ENCODE assay signal across 8 mouse cellular contexts in genomic region chr1:72284539-72284938, GRCm38 (mm10). TPM values are rescaled to one million over a fixed set of nuclear protein-coding genes. Genes with fewer than 3 reads are reported as not detected.
DNase-seq lines count a peak whose midpoint lies in the region; ATAC-seq and TF ChIP-seq lines count a peak whose summit lies in the region.

No protein-coding gene starts in this region.

- no peak for TF ChIP-seq CTCF in left cerebral cortex, adult 2 months (IDR thresholded peaks at IDR 0.05)
- no peak for TF ChIP-seq CTCF in hindbrain, postnatal 0 days (IDR thresholded peaks at IDR 0.05; ENCODE audit: low read depth)

- no peaks in the 10 kb centered on the region for H3K27me3 ChIP-seq in embryonic facial prominence, embryonic 14.5 days (replicated peaks; ENCODE audit: control insufficient read depth, insufficient read depth, low read length)
- H3K27me3 ChIP-seq in hindbrain, postnatal 0 days (ENCODE audit: insufficient read depth, low read length) = no peaks in the 10 kb centered on the region
- H3K27me3 ChIP-seq in myocyte (ENCODE audit: control insufficient read depth, insufficient read depth, insufficient read length) = no peaks in the 10 kb centered on the region

- H3K4me1 ChIP-seq in embryonic facial prominence, embryonic 14.5 days (ENCODE audit: control insufficient read depth, insufficient read depth, low read length) = no peaks in the 10 kb centered on the region
- H3K4me1 ChIP-seq in hindbrain, postnatal 0 days (ENCODE audit: insufficient read depth, low read length) = peaks cover 12% of the 10 kb centered on the region

- TF ChIP-seq POLR2A in myocyte (IDR thresholded peaks at IDR 0.05; ENCODE audit: insufficient read length, low read depth) = no peak

- peak overlapping the region; percentile 81 for H3K4me2 ChIP-seq in embryonic facial prominence, embryonic 14.5 days (ENCODE audit: low read depth, low read length)
- peak overlapping the region; percentile 98 for H3K4me2 ChIP-seq in hindbrain, postnatal 0 days (ENCODE audit: low read depth, low read length)
- peak overlapping the region; percentile 76 for H3K4me2 ChIP-seq in myocyte (ENCODE audit: low read depth)

- H3K27ac ChIP-seq in left cerebral cortex, adult 2 months = peak overlapping the region; percentile 75
- H3K27ac ChIP-seq in embryonic facial prominence, embryonic 14.5 days (replicated peaks; ENCODE audit: low read depth, low read length) = no peak overlapping the region
- H3K27ac ChIP-seq in hindbrain, postnatal 0 days = peak overlapping the region; percentile 74

- no peaks in the 10 kb centered on the region for H3K9me3 ChIP-seq in embryonic facial prominence, embryonic 14.5 days (ENCODE audit: control insufficient read depth, low read length)
- H3K9me3 ChIP-seq in hindbrain, postnatal 0 days (ENCODE audit: low read length) = no peaks in the 10 kb centered on the region

- H3K36me3 ChIP-seq in embryonic facial prominence, embryonic 14.5 days (ENCODE audit: control insufficient read depth, insufficient read depth, low read length) = no peaks in the 10 kb centered on the region
- no peaks in the 10 kb centered on the region for H3K36me3 ChIP-seq in hindbrain, postnatal 0 days (ENCODE audit: insufficient read depth, low read length)
- H3K36me3 ChIP-seq in myocyte (ENCODE audit: control insufficient read depth, insufficient read depth) = no peaks in the 10 kb centered on the region

- peak overlapping the region; percentile 69 for H3K4me3 ChIP-seq in left cerebral cortex, adult 2 months
- H3K4me3 ChIP-seq in embryonic facial prominence, embryonic 14.5 days (ENCODE audit: low read depth, low read length) = peak overlapping the region; percentile 69
- H3K4me3 ChIP-seq in hindbrain, postnatal 0 days (ENCODE audit: low read length) = peak overlapping the region; percentile 57
- peak overlapping the region; percentile 32 for H3K4me3 ChIP-seq in myocyte

- H3K9ac ChIP-seq in embryonic facial prominence, embryonic 14.5 days (ENCODE audit: low read depth, low read length) = peak overlapping the region; percentile 43
- peak overlapping the region; percentile 65 for H3K9ac ChIP-seq in hindbrain, postnatal 0 days (replicated peaks; ENCODE audit: low read length)

- WGBS in embryonic facial prominence, embryonic 14.5 days = 6% methylated on average over 5 of the region's 5 CpGs
- WGBS in hindbrain, postnatal 0 days = 2% methylated on average over 5 of the region's 5 CpGs

- no peak overlapping the region for H3ac ChIP-seq in myocyte (ENCODE audit: control insufficient read depth, insufficient read length)

- intact Hi-C loops in left cerebral cortex, adult 2 months (cut with DNase I) = loop anchor here (1.0 kb wide), 1 partner anchor 23 kb away; the partner anchor contains the start of gene Xrcc5

- no peaks in the 10 kb centered on the region for H3K79me2 ChIP-seq in myocyte (ENCODE audit: control insufficient read depth, insufficient read depth)

- ATAC-seq in embryonic facial prominence, embryonic 14.5 days (ENCODE audit: low read depth) = peak; percentile 54
- peak; percentile 71 for ATAC-seq in hindbrain, postnatal 0 days

- peak in 1 of 2 experiments; percentile 17 for DNase-seq in left cerebral cortex, adult 2 months (ENCODE audit: extremely low spot score in 1 of 2, low spot score in 2 of 2)
- DNase-seq in left cerebral cortex, adult 11 months (ENCODE audit: low spot score) = no peak
- DNase-seq in embryonic facial prominence, embryonic 14.5 days (ENCODE audit: low spot score) = no peak
- DNase-seq in hindbrain, postnatal 0 days (ENCODE audit: low spot score) = peak; percentile 43
- no peak for DNase-seq in gastrocnemius, postnatal 25 days
- no peak for DNase-seq in urinary bladder, postnatal 14 days (ENCODE audit: low spot score)
- no peak for DNase-seq in left cerebral cortex, adult 8-10 months (ENCODE audit: low spot score in 2 of 2)

TF ChIP-seq in myocyte, 11 proteins besides CTCF, POLR2A, EP300 and RAD21:
- no peak for TF ChIP-seq MAX (IDR thresholded peaks at IDR 0.05; ENCODE audit: low read depth)
- no peak for TF ChIP-seq E2F4 (IDR thresholded peaks at IDR 0.05; ENCODE audit: insufficient read depth)
- no peak for TF ChIP-seq MYOG (IDR thresholded peaks at IDR 0.05; ENCODE audit: control insufficient read depth in 1 of 3, insufficient read depth in 1 of 3, insufficient read length in 2 of 3, low read depth in 2 of 3)
- no peak for TF ChIP-seq POLR2AphosphoS2 (IDR thresholded peaks at IDR 0.05; ENCODE audit: insufficient read length, low read depth)
- no peak for TF ChIP-seq MYOD1 (IDR thresholded peaks at IDR 0.05; ENCODE audit: control insufficient read depth in 1 of 3, insufficient read length in 2 of 3, low read depth in 2 of 3)
- no peak for TF ChIP-seq SRF (IDR thresholded peaks at IDR 0.05; ENCODE audit: control insufficient read depth, insufficient read length, low read depth)
- TF ChIP-seq USF1 (IDR thresholded peaks at IDR 0.05; ENCODE audit: low read depth) = no peak
- no peak for TF ChIP-seq REST (IDR thresholded peaks at IDR 0.05; ENCODE audit: insufficient read depth, insufficient read length)
- TF ChIP-seq TCF12 (IDR thresholded peaks at IDR 0.05; ENCODE audit: insufficient read depth, poor library complexity, severe bottlenecking) = no peak

RNA-seq across cellular contexts. Expression of gene Tmem169, which starts 0.4 kb away (rescaled TPM):
- total RNA-seq in left cerebral cortex, adult 2 months (2021) = 10 to 100 TPM; 17.7 to 19.4 TPM
- 4.0 and 4.1 TPM in 2 replicates for polyA plus RNA-seq in embryonic facial prominence, embryonic 14.5 days (2014; fragmentation: Nextera tagmentation; extraction: Ambion mirVana)
- 25.3 and 37.2 TPM in 2 replicates for total RNA-seq in hindbrain, postnatal 0 days (2014; rRNA removed)
- polyA plus RNA-seq in hindbrain, postnatal 0 days (2015; fragmentation: Nextera tagmentation; extraction: Ambion mirVana) = 32.7 and 37.0 TPM in 2 replicates
- 0.41 TPM for polyA plus RNA-seq in myocyte (2012; fragmentation: generic; extraction: Trizol)
- not detected for total RNA-seq in gastrocnemius, postnatal 25 days (2021)
- 10 to 100 TPM; 13.4 to 16.3 (median 14.8) TPM for total RNA-seq in left cerebral cortex, adult 8-10 months (2022)

RNA-seq across cellular contexts. Expression of gene Pecr, which starts 0.4 kb away (rescaled TPM):
- total RNA-seq in left cerebral cortex, adult 2 months (2021) = 1 to 10 TPM; 4.8 to 5.6 TPM
- 30.4 and 31.4 TPM in 2 replicates for polyA plus RNA-seq in embryonic facial prominence, embryonic 14.5 days (2014; fragmentation: Nextera tagmentation; extraction: Ambion mirVana)
- total RNA-seq in hindbrain, postnatal 0 days (2014; rRNA removed) = 1.8 and 3.8 TPM in 2 replicates
- 13.5 and 14.4 TPM in 2 replicates for polyA plus RNA-seq in hindbrain, postnatal 0 days (2015; fragmentation: Nextera tagmentation; extraction: Ambion mirVana)
- polyA plus RNA-seq in myocyte (2012; fragmentation: generic; extraction: Trizol) = 13.7 TPM
- total RNA-seq in gastrocnemius, postnatal 25 days (2021) = 10 to 100 TPM; 19.1 to 20.7 TPM
- 1 to 10 TPM; 6.0 to 9.5 (median 6.2) TPM for total RNA-seq in left cerebral cortex, adult 8-10 months (2022)

RNA-seq across cellular contexts. Expression of gene Xrcc5, which starts 22.7 kb away (rescaled TPM):
- 10 to 100 TPM; 16.9 to 18.2 TPM for total RNA-seq in left cerebral cortex, adult 2 months (2021)
- polyA plus RNA-seq in embryonic facial prominence, embryonic 14.5 days (2014; fragmentation: Nextera tagmentation; extraction: Ambion mirVana) = 31.2 and 39.6 TPM in 2 replicates
- 7.7 and 9.0 TPM in 2 replicates for total RNA-seq in hindbrain, postnatal 0 days (2014; rRNA removed)
- 15.7 and 16.2 TPM in 2 replicates for polyA plus RNA-seq in hindbrain, postnatal 0 days (2015; fragmentation: Nextera tagmentation; extraction: Ambion mirVana)
- polyA plus RNA-seq in myocyte (2012; fragmentation: generic; extraction: Trizol) = 23.5 TPM
- total RNA-seq in gastrocnemius, postnatal 25 days (2021) = 10 to 100 TPM; 14.3 to 20.5 TPM
- total RNA-seq in left cerebral cortex, adult 8-10 months (2022) = 10 to 100 TPM; 19.3 to 22.2 (median 19.4) TPM

Comparison
In these comparisons a context has a peak if more than half of its experiments do, and no peak if none do; other contexts are left out.
1. RNA of gene Tmem169, which starts 0.4 kb away (total RNA-seq): 25.3 to 37.2 TPM in hindbrain, postnatal 0 days, 17.7 to 19.4 TPM in left cerebral cortex, adult 2 months and 13.4 to 16.3 TPM in left cerebral cortex, adult 8-10 months; not detected in gastrocnemius, postnatal 25 days; every median in the first group is over 10 times any median in the second.
2. Peak in every context shown above with its lines, with median percentiles within 50 percentile points of each other: H3K4me3 ChIP-seq and H3K4me2 ChIP-seq.